Mouse (Mus musculus): Measurements from ENCODE around the gene Fhl1.

Gene Fhl1

DNA sequence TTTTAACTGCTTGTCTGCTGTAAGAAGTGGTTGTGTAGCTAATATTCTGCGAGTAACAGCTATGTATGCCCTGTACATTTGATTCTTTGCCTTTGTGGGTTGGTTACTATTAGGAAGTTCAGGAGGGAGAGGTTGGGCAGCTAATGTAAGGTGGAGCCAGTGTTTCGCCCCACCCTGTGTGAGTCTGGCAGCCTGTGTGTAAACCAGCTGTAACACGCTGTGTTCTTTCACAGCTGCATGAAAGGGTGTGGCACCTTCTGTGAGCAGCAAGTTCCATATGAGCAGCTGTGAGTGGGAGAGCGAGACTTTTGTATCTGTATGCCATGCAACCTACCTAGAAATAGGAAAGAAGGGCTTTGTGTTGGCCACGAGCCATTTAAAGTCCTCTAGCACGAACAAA is 20.6 kb downstream of the Fhl1 start:
- no peak for DNase-seq (ENCODE audit: low spot score in 2 of 2)

- peak in 1 of 2 experiments; percentile 4 for DNase-seq (ENCODE audit: low spot score in 2 of 2)
These were observed 22.0 kb downstream of the Fhl1 start for GRCm38 (mm10) chrX:56753317-56754289.

DNA sequence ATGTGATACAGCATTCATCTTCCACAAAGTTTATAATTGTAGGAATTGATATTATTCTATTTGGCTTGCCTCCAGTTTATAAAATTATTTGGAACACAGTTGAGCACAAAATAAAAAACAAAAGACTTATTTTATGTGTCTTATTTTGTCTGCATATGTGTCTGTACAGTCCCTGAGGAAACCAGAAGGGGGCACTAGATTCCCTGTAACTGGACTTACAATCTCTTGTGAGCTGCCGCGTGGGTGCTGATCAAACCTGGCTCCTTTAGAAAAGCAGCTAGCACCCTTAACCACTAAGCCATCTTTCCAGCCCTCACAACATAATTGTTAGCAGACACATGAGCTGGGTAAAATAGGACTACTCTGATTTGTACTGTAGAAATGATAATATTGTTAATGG is 24.1 kb downstream of the Fhl1 start:
- DNase-seq (ENCODE audit: low spot score in 2 of 2), result no peak

DNA sequence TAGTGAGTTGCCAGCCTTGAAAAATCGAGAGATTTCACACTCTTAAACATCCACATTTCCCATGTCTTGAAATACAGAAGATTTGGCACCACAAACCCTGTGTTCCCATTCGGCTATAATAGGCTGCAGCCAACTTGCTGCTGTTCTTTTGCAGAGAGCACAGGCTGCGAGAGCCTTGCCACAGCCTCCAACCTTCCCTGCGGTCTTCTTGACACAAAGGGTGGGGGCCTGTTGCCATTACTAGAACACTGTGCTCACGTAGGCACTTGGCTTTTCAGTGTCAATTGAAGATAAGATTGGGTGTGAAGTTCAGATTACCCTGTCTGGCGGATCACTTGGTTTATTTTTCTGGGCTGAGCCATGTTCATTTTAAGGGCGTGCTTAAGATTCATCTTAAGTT is 24.8 kb downstream of the Fhl1 start:
- DNase-seq (ENCODE audit: low spot score in 2 of 2), result no peak

DNA sequence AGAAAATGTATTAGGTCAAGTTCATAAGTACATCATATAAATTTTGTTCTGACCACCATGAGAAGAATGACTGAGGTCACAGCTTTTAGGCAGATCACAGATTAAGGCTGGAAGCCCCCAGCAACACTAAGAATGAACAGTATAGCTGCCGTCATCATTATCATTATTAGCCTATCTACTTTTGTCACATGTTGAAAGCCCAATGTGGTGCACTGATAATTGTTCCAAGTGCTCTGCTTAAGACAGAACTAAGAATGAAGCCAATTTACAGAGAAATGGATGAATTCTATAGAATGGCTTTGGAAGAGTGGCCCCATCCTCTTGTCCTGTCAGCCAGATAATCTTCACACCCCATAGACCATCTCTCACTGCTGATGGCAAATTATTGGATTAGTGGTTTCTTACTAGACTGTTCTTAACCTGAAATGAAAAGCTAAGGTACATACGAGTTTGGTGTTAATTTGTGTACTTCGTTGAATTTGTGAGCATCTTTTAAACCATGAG is 28.7 kb downstream of the Fhl1 start:
- no peak for DNase-seq (ENCODE audit: low spot score in 2 of 2)

DNA sequence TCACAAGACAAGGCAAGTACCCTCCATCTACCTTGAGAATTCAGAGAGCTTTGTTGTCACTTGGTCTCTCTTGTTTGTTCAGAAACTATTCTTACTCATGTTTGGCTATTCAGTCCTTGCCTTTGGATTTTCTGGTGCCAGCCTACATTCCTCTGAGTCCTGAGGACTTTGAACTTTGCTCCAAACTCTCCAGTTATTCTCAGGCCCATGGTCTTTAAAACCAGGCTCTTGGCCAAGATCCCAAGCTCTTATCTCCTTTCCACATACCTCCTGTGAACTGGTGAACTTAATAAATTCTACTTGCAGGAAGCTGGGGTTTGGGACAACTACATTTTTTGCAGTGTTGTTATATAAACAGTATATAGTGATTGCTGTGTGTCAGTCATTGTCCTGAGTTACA is 38.3 kb downstream of the Fhl1 start:
- DNase-seq (ENCODE audit: low spot score in 2 of 2), result no peak

- DNase-seq (ENCODE audit: low spot score in 2 of 2), result no peak
These were observed 40.2 kb downstream of the Fhl1 start for GRCm38 (mm10) chrX:56771751-56772150.

GRCm38 (mm10) chrX:56773329-56773728 is 41.7 kb downstream of the Fhl1 start:
- no peak for DNase-seq (ENCODE audit: low spot score in 2 of 2)

GRCm38 (mm10) chrX:56786281-56787061 is 54.9 kb downstream of the Fhl1 start:
- DNase-seq (ENCODE audit: low spot score in 2 of 2), result no peak

GRCm38 (mm10) chrX:56787486-56787885 is 55.9 kb downstream of the Fhl1 start:
- no peak for DNase-seq (ENCODE audit: low spot score in 2 of 2)

DNA sequence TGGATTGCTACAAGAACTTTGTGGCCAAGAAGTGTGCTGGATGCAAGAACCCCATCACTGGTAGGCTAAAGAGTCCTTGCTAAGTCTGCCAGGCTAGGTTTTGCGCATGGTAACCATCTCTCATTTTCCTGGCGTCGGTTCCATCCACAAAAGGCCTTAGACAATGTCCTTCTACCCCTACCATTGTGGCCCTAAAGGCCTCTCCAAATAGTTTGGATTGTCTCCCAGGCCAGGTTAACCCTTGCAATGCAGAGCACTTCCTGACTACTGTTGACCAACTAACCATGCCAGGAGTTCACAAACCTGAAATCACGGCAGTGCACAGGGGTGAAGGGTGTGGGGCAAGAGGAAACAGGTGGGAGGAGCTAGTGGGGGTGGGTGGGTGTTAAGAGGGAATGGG is 59.0 kb downstream of the Fhl1 start:
- DNase-seq (ENCODE audit: low spot score in 2 of 2), result no peak

GRCm38 (mm10) chrX:56791268-56791667 is 59.7 kb downstream of the Fhl1 start:
- DNase-seq (ENCODE audit: low spot score in 2 of 2), result peak; percentile 19 to 36

DNA sequence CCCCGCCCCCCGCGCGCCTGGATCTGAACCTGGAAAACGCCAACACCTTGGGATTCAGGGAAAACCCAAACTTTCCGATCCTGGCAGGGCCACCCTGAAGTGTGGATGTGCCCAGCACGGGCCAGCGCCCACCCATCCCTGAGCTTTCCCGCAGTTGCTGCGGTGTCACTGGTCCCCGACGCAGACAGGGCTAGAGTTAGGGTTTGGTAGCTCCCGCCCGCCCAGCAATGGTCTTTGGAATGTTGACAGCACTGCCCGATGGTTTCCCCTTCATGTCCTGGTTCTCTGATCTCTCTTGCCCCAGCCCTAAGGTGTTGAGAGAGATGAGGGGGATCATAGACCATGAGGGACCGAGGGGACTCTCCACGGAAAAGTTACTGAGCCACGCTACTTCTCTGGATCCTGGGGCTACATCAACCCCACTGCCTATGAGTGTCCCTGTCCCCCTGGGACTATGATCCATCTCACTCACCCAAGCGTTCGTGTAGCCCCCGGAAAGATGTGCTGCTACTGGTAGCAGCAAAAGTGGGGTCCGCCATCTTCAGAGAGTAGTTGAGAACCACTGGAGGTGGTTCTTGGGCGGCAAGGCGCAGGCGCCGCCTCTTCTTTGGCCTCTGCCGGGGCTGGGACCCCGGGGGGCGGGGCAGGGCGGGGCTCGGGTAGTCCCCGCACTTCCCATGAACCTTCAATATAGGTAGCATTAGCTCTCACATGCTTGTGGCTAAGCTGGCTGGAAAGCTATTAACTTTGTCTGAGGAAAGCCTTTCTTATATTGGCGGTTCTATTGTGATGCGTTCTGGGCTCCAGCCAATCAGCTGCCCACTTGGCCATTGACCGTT is 90.4 kb downstream of the Fhl1 start, which contains the start of gene Map7d3:
Gene Map7d3 (minus strand): TSS at position 562 of the 839 bp plus-strand sequence.
- DNase-seq (ENCODE audit: low spot score in 2 of 2), result no peak

GRCm38 (mm10) chrX:56827492-56827891 is 95.9 kb downstream of the Fhl1 start:
- DNase-seq (ENCODE audit: low spot score in 2 of 2), result no peak

GRCm38 (mm10) chrX:56835842-56836241 is 104.3 kb downstream of the Fhl1 start:
- DNase-seq (ENCODE audit: low spot score in 2 of 2), result no peak

DNA sequence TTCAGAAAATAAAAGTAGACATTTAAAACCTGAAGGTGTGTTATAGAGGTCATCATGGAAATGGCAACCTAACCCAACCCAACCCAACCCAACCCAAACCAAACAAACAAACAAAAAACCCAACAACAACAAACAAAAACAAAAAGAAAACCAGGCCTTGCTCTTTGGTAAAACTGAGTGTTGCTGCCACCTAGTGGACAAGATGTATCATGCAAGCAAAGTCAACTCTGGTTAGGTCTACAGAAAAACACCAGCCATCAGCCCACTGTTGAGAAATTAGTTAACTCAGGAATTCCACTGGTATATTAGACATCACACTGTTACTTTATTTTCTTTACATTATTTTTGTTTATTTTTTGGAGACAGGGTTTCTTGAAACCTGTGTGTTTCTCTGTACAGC is 107.8 kb downstream of the Fhl1 start:
- DNase-seq (ENCODE audit: low spot score in 2 of 2), result no peak

DNA sequence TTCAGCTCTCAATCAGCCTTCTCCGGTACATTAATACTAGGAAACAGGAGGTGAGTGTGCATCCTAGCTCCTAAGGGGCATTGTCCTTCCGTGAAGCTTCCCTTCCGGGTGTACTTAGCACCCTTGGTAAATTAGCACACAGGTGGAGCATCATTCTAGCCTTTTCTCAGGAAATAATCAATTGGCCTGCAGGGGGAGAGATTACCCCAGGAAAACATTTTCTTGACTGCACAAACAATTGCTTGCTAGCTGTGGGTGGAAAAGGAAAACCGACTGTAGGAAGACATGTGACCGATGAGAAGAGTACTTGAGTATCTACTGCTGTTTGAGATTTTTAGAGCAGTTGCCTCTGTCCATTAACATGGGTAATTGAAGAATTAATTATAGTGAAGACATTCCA is 109.7 kb downstream of the Fhl1 start:
- no peak for DNase-seq (ENCODE audit: low spot score in 2 of 2)

Data from frontal cortex, postnatal 25 days (tissue).